Mouse (Mus musculus) embryonic facial prominence, embryonic 15.5 days (tissue): ENCODE measurements around the gene Sf3a2. TPM values are rescaled to one million over a fixed set of nuclear protein-coding genes. Genes with fewer than 3 reads are reported as not detected.
"Not testable (repeated sequence)": the region's sequence is repeated elsewhere in the genome, so short reads cannot be mapped to it uniquely, and the experiment has no call there.

Experiments used
- ATAC-seq: fragments of 200-750 bp; cut with Nextera tagmentation; 2 replicates; pipeline ENCODE4 v1.8.0; 2017; ENCODE audit warnings: low read depth, moderate TSS enrichment; ENCODE audit not compliant: insufficient number of reproducible peaks, low FRiP score, low TSS enrichment
- H3K27ac ChIP-seq: fragments of 300-500 bp; sonication (generic); replicated peaks from 2 replicates; pipeline ENCODE4 v1.5.1; 2015; ENCODE audit warnings: mild to moderate bottlenecking, inconsistent platforms
- H3K27me3 ChIP-seq: fragments of 300-500 bp; sonication (generic); 2 replicates; pipeline ENCODE4 v1.6.1; 2015; ENCODE audit warnings: inconsistent platforms
- H3K36me3 ChIP-seq: fragments of 300-500 bp; sonication (generic); 2 replicates; pipeline ENCODE4 v1.6.1; 2015; ENCODE audit warnings: mild to moderate bottlenecking, inconsistent platforms
- H3K4me1 ChIP-seq: fragments of 300-500 bp; sonication (generic); 2 replicates; pipeline ENCODE4 v1.6.1; 2015; ENCODE audit warnings: inconsistent platforms
- H3K4me2 ChIP-seq: fragments of 300-500 bp; sonication (generic); replicated peaks from 2 replicates; pipeline ENCODE4 v1.6.1; 2015; ENCODE audit warnings: mild to moderate bottlenecking, inconsistent platforms
- H3K4me3 ChIP-seq: fragments of 300-500 bp; sonication (generic); replicated peaks from 2 replicates; pipeline ENCODE4 v1.5.1; 2015; ENCODE audit warnings: mild to moderate bottlenecking, inconsistent platforms
- H3K9ac ChIP-seq: fragments of 300-500 bp; sonication (generic); 2 replicates; pipeline ENCODE4 v1.6.1; 2015; ENCODE audit warnings: inconsistent platforms
- H3K9me3 ChIP-seq: fragments of 300-500 bp; sonication (generic); replicated peaks from 2 replicates; pipeline ENCODE4 v1.6.1; 2016; ENCODE audit warnings: inconsistent platforms
- WGBS: fragments of 180-500 bp; shearing (Covaris S2); methylation state at CpG from one replicate; pipeline ENCODE4 v1.1.7; 2015; 5-methylcytosine and 5-hydroxymethylcytosine counted together
- polyA plus RNA-seq: library from polyadenylated mRNA; unstranded; fragments of >200 nt; fragmentation: Nextera tagmentation; extraction: Ambion mirVana; gene quantifications from 2 replicates; pipeline ENCODE4 v1.2.1, GENCODE M21; 2015

Gene Sf3a2
- polyA plus RNA-seq, 1 experiment from 2014 or later: 79.7 TPM

- peak overlapping the region; percentile 93 for H3K4me2 ChIP-seq
- 5% methylated on average over 28 of the region's 29 CpGs for WGBS
- no peak for ATAC-seq
- H3K4me1 ChIP-seq: peaks cover 37% of the 10 kb centered on the region
- H3K4me3 ChIP-seq: peak overlapping the region; percentile 71
- peaks cover 18% of the 10 kb centered on the region for H3K36me3 ChIP-seq
- H3K9me3 ChIP-seq: no peaks in the 10 kb centered on the region
- peak overlapping the region; percentile 91 for H3K27ac ChIP-seq
- no peaks in the 10 kb centered on the region for H3K27me3 ChIP-seq
- peak overlapping the region; percentile 97 for H3K9ac ChIP-seq
Measured at GRCm38 (mm10) chr10:80827063-80827869, 29.3 kb downstream of the Sf3a2 start.

DNA sequence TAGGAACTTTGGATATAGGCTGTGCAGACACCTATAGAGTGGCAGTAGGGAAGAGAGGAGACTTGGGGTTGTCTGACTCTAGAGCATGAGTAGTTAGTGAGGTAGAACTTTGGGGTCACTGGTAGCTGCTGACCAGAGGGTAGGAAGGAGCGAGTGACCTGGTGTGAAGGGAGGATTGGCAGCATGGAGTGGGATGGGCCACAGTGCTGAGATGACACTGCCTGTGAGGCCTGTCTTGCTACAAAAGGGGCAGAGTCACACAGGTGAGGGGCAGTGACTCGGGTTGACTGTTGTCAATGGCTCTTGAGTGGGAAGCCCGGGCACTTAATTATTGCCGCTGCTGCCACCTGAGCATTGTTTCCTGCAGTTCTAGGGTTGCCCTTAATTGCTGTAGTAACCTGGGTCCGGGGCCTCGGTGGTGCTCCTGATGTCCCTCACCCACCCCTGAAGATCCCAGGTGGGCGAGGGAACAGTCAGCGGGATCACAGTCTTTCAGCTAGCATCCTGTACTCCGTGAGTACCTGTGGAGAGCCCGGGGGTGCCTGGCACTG is 29.9 kb downstream of the Sf3a2 start:
- H3K36me3 ChIP-seq: peaks cover 18% of the 10 kb centered on the region
- H3K4me3 ChIP-seq: peak overlapping the region; percentile 71
- peak overlapping the region; percentile 93 for H3K4me2 ChIP-seq
- ATAC-seq: no peak
- H3K9me3 ChIP-seq: no peaks in the 10 kb centered on the region
- 68% methylated on average over 10 of the region's 10 CpGs for WGBS
- H3K27me3 ChIP-seq: no peaks in the 10 kb centered on the region
- H3K4me1 ChIP-seq: peaks cover 37% of the 10 kb centered on the region
- H3K27ac ChIP-seq: no peak overlapping the region
- H3K9ac ChIP-seq: peak overlapping the region; percentile 97

- 87% methylated on average over 9 of the region's 9 CpGs for WGBS
- H3K9me3 ChIP-seq, ATAC-seq: not testable (repeated sequence)
Measured at GRCm38 (mm10) chr10:80828587-80828986, 30.6 kb downstream of the Sf3a2 start.

GRCm38 (mm10) chr10:80829359-80830278 is 31.6 kb downstream of the Sf3a2 start:
- Histone ChIP-seq H3K4me1 (peaks cover 37% of the 10 kb centered on the region), H3K36me3 (peaks cover 19% of the 10 kb centered on the region)
- ATAC-seq: no peak

More at GRCm38 (mm10) chr10:80828587-80828986, 30.6 kb downstream of the Sf3a2 start:
- H3K27ac ChIP-seq, H3K27me3 ChIP-seq, H3K9ac ChIP-seq: not testable (repeated sequence)
- 0 out of 2 replicates have a peak overlapping the region, but pooled peaks have one; percentile 71 for H3K4me3 ChIP-seq
- peaks cover 18% of the 10 kb centered on the region for H3K36me3 ChIP-seq
- peak overlapping the region; percentile 93; the same call in 1 of the 2 replicates for H3K4me2 ChIP-seq
- peaks cover 37% of the 10 kb centered on the region for H3K4me1 ChIP-seq

DNA sequence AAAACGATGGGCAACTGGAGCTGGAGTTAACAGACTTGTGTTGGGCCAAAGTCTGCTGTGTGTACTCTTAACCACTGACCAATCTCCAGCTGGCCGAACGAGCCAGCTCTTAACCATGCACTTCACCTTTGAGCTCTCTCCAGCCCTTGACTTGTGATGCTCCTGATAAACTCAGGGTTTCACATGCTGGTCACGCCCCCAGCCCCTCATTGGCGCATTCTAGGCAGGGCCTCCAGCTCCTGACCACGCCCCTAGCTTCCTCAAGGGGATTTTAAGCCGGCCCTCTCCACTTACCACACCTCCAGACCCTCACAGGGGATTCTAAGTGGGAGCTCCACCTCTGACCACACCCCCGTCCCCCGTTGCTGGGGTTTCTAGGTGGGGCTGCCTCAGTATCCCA is 33.1 kb downstream of the Sf3a2 start:
- Histone ChIP-seq H3K36me3 (peaks cover 22% of the 10 kb centered on the region), H3K9ac (no peak overlapping the region), H3K9me3 (no peaks in the 10 kb centered on the region), H3K4me1 (peaks cover 37% of the 10 kb centered on the region), H3K4me3 (no peak overlapping the region), H3K27ac (no peak overlapping the region; the same call in 1 of the 2 replicates), H3K27me3 (peaks cover 28% of the 10 kb centered on the region), H3K4me2 (no peak overlapping the region)
- 4% methylated on average over 9 of the region's 9 CpGs for WGBS
- ATAC-seq: no peak

More at GRCm38 (mm10) chr10:80829359-80830278, 31.6 kb downstream of the Sf3a2 start:
- no peak overlapping the region for H3K27ac ChIP-seq
- H3K4me2 ChIP-seq: no peak overlapping the region
- H3K27me3 ChIP-seq: peaks cover 13% of the 10 kb centered on the region
- 74% methylated on average over 1 of the region's 1 CpGs for WGBS
- no peak overlapping the region for H3K9ac ChIP-seq
- no peaks in the 10 kb centered on the region for H3K9me3 ChIP-seq
- no peak overlapping the region for H3K4me3 ChIP-seq

GRCm38 (mm10) chr10:80832818-80833217 is 34.8 kb downstream of the Sf3a2 start:
- Histone ChIP-seq H3K9ac (no peak overlapping the region), H3K27ac (no peak overlapping the region), H3K9me3 (no peaks in the 10 kb centered on the region), H3K36me3 (peaks cover 22% of the 10 kb centered on the region), H3K4me2 (no peak overlapping the region), H3K4me3 (no peak overlapping the region), H3K27me3 (peaks cover 28% of the 10 kb centered on the region), H3K4me1 (peaks cover 42% of the 10 kb centered on the region)
- ATAC-seq: no peak
- WGBS: 58% methylated on average over 7 of the region's 7 CpGs

DNA sequence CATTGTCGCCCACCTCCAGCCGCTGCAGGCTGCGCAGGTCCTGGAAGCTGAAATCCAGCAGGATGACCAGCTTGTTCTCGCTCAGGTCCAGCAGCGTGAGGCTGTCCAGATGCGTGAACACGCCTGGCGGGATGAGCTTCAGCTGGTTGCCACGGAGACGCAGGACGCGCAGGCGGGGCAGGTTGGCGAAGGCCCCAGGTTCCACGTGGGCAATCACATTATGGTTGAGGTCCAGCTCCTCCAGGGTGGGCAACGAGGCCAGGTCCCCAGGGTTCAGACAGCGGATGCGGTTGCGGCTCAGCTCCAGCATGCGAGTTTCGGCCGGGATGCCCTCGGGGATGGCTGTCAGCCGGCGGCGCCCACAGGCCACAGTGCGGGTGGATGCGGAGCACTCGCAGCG is 37.6 kb downstream of the Sf3a2 start:
- Histone ChIP-seq H3K36me3 (0 out of 2 replicates have a peak, but pooled peaks cover 6% of the 10 kb centered on the region), H3K4me1 (peaks cover 19% of the 10 kb centered on the region), H3K4me2 (no peak overlapping the region), H3K27ac (no peak overlapping the region), H3K9me3 (no peaks in the 10 kb centered on the region), H3K4me3 (no peak overlapping the region), H3K9ac (no peak overlapping the region), H3K27me3 (peaks cover 28% of the 10 kb centered on the region)
- 66% methylated on average over 30 of the region's 30 CpGs for WGBS
- ATAC-seq: no peak

GRCm38 (mm10) chr10:80836949-80837379 is 39.0 kb downstream of the Sf3a2 start:
- no peak overlapping the region for H3K27ac ChIP-seq
- ATAC-seq: no peak
- 0 out of 2 replicates have a peak, but pooled peaks cover 4% of the 10 kb centered on the region for H3K36me3 ChIP-seq
- H3K9ac ChIP-seq: no peak overlapping the region
- H3K4me3 ChIP-seq: no peak overlapping the region
- H3K4me1 ChIP-seq: 0 out of 2 replicates have a peak, but pooled peaks cover 9% of the 10 kb centered on the region
- H3K27me3 ChIP-seq: peaks cover 31% of the 10 kb centered on the region
- H3K4me2 ChIP-seq: no peak overlapping the region
- H3K9me3 ChIP-seq: no peaks in the 10 kb centered on the region
- WGBS: 32% methylated on average over 7 of the region's 7 CpGs

DNA sequence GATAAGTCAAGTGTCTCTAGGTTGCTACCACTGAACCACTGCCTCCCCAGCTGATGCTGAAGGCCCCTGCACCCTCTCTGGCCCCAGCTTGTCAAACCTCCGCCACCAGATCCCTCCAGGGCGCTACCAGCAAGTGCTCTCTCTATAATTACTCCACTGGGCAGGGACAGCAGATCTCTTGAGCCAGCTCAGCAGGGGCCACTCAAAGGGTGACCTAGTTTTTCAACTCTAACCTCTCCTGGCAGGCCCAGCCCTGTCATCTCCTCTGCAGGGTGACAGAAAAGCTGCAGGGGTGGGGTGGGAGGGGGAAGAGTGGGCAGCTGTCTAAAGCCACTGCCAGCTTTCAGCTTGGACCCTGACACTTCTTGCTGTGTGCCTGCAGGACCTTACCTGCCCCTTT is 39.8 kb downstream of the Sf3a2 start:
- Histone ChIP-seq H3K4me2 (no peak overlapping the region), H3K27me3 (peaks cover 40% of the 10 kb centered on the region), H3K4me1 (0 out of 2 replicates have a peak, but pooled peaks cover 9% of the 10 kb centered on the region), H3K9me3 (no peaks in the 10 kb centered on the region), H3K9ac (no peak overlapping the region), H3K4me3 (no peak overlapping the region), H3K36me3 (0 out of 2 replicates have a peak, but pooled peaks cover 4% of the 10 kb centered on the region), H3K27ac (no peak overlapping the region)
- 20% methylated on average over 2 of the region's 2 CpGs for whole genome bisulfite sequencing
- ATAC-seq: no peak

GRCm38 (mm10) chr10:80838346-80838912 is 40.4 kb downstream of the Sf3a2 start:
- Histone ChIP-seq H3K4me3 (no peak overlapping the region), H3K27me3 (peaks cover 44% of the 10 kb centered on the region), H3K36me3 (0 out of 2 replicates have a peak, but pooled peaks cover 4% of the 10 kb centered on the region), H3K4me2 (no peak overlapping the region), H3K4me1 (peaks cover 11% of the 10 kb centered on the region), H3K27ac (no peak overlapping the region), H3K9ac (no peak overlapping the region), H3K9me3 (no peaks in the 10 kb centered on the region)
- ATAC-seq: no peak
- 56% methylated on average over 2 of the region's 2 CpGs for WGBS
